Mouse (Mus musculus): ENCODE measurements around the gene Arpc1a. TPM values are rescaled to one million over a fixed set of nuclear protein-coding genes. Genes with fewer than 3 reads are reported as not detected.

Gene Arpc1a
- polyA plus RNA-seq, 1 experiment = 135 TPM

DNA sequence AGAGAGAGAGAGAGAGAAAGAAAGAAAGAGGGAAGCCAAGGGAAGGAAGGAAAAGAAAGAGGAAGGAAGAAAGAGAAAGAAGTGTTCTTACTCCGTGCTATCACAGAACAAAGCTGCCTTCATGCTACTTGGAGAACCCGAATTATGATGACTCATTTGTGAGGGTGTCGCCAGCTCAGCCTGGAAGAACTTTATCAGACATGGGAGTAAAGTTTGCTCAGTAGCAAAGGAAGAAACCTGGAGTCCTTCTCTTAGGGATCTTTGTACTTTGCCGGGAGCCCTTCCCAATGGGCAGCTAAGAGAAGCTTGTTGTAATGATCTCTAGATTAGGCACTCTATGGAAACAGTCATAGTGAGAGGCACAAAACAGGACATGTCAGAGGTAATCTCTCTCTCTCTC, 19.1 kb downstream of the Arpc1a start:
- TF ChIP-seq CTCF (IDR thresholded peaks at IDR 0.05; ENCODE audit: insufficient read depth, low read length) (no peak), POLR2A (IDR thresholded peaks at IDR 0.05; ENCODE audit: borderline replicate concordance, extremely low read depth, low read depth, low read length) (no peak)
- DNase-seq = no peak
- WGBS = 78% methylated on average over 4 of the region's 4 CpGs
- Histone ChIP-seq H3K4me3 (replicated peaks; ENCODE audit: extremely low read depth, low read depth, low read length) (no peak overlapping the region), H3K4me1 (ENCODE audit: control insufficient read depth, insufficient read depth, low read length) (no peaks in the 10 kb centered on the region)

DNA sequence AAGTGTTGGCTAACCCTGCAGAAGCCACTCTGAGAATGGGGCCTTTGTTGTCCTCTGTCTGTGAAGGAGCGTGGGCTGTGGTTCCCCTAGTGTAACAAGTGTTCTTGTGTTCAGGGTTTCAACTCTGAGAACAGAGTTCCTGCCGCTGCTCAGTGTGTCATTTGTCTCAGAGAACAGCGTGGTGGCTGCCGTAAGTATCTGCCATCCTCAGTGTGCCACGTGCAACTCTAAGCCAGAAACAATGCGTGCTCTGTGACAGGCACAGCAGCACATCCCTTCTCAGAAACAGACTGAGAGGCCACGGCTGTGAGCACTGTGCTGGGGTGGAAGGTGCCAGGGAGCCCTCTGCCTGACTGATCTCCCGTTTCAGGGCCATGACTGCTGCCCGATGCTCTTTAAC, 20.7 kb downstream of the Arpc1a start:
- 86% methylated on average over 9 of the region's 9 CpGs for WGBS
- Histone ChIP-seq H3K4me3 (replicated peaks; ENCODE audit: extremely low read depth, low read depth, low read length) (no peak overlapping the region), H3K4me1 (ENCODE audit: control insufficient read depth, insufficient read depth, low read length) (no peaks in the 10 kb centered on the region)
- no peak for TF ChIP-seq CTCF (IDR thresholded peaks at IDR 0.05; ENCODE audit: insufficient read depth, low read length)
- no peak for TF ChIP-seq POLR2A (IDR thresholded peaks at IDR 0.05; ENCODE audit: borderline replicate concordance, extremely low read depth, low read depth, low read length)
- no peak for DNase-seq

DNA sequence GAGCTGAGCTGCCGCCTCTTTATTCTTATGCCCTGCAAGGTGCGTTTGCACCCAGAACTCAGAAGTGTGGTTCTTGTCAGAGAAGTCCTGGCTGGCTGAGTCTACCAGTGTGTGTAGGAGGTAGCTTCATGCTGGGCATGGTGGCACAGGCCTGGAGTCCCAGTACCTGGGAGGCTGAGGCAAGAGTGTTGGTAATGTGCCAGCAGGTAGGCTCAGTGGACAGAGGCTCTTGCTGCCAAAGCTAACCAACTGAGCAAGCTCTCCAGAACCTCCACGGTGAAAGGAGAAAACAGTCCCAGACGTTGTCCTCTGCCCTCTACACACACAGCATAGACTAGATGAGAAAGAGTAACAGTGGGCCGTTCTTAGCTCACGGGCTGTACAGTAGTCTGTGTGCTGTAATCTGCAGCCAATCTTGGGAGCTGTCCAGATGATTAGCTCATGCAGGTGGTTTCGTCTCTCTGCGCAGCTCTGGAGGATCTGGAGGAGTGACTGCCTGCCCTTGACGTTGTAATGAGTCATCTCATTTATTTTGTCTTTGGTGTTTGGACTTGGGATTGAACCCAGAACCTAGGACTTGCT, 22.2 kb downstream of the Arpc1a start:
- 79% methylated on average over 9 of the region's 9 CpGs for WGBS
- DNase-seq = no peak
- no peak for TF ChIP-seq POLR2A (IDR thresholded peaks at IDR 0.05; ENCODE audit: borderline replicate concordance, extremely low read depth, low read depth, low read length)
- no peak for TF ChIP-seq CTCF (IDR thresholded peaks at IDR 0.05; ENCODE audit: insufficient read depth, low read length)

DNA sequence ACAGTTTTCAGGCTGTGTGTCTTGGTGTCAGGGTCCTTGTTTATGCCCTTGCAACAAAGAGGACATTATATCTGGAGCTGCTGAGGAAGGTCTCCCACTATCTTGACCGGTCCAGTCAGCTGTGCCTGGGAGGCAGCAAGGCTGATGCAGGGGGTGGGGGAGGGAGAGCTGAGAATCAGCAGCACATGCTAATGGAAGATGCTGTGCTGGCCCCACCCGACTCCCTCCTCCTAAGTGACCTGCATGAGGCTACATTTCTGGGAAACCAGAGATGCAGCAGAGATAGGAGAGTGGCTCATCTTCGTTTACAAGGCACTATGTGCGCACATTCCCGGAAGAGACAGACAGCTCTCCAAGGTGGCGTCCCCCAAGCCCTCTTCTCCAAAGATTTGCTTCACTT, 26.8 kb downstream of the Arpc1a start:
- no peak for DNase-seq
- no peak overlapping the region for H3K4me3 ChIP-seq (replicated peaks; ENCODE audit: extremely low read depth, low read depth, low read length)
- no peaks in the 10 kb centered on the region for H3K4me1 ChIP-seq (ENCODE audit: control insufficient read depth, insufficient read depth, low read length)
- 85% methylated on average over 6 of the region's 6 CpGs for WGBS
- TF ChIP-seq CTCF (IDR thresholded peaks at IDR 0.05; ENCODE audit: insufficient read depth, low read length) (no peak), POLR2A (IDR thresholded peaks at IDR 0.05; ENCODE audit: borderline replicate concordance, extremely low read depth, low read depth, low read length) (no peak)

More for the DNA sequence above, 22.2 kb downstream of the Arpc1a start:
- no peaks in the 10 kb centered on the region for H3K4me1 ChIP-seq (ENCODE audit: control insufficient read depth, insufficient read depth, low read length)
- H3K4me3 ChIP-seq (replicated peaks; ENCODE audit: extremely low read depth, low read depth, low read length) = no peak overlapping the region

DNA sequence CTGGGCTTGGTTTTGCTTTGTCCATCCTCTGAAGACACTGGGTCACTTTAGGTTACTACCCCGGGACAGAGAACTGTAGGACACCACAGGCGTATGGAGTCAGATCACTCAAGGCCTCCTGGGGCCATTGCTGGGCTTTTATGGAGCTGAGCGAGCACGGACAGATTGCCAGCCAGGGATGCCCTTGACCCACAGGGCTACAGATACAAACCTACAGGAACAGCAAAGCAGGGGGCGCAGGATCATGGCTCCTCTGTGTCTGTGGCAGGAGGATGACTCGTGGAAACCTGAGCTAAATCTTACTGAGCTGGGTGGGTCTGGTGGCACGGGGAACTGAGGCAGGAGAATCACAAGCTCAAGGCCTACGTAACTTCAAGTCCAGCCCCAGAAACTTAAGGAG, 28.9 kb downstream of the Arpc1a start:
- no peak for DNase-seq
- 86% methylated on average over 8 of the region's 8 CpGs for WGBS
- TF ChIP-seq POLR2A (IDR thresholded peaks at IDR 0.05; ENCODE audit: borderline replicate concordance, extremely low read depth, low read depth, low read length) (no peak), CTCF (IDR thresholded peaks at IDR 0.05; ENCODE audit: insufficient read depth, low read length) (no peak)
- H3K4me3 ChIP-seq (replicated peaks; ENCODE audit: extremely low read depth, low read depth, low read length) = no peak overlapping the region
- H3K4me1 ChIP-seq (ENCODE audit: control insufficient read depth, insufficient read depth, low read length) = peaks cover 9% of the 10 kb centered on the region

DNA sequence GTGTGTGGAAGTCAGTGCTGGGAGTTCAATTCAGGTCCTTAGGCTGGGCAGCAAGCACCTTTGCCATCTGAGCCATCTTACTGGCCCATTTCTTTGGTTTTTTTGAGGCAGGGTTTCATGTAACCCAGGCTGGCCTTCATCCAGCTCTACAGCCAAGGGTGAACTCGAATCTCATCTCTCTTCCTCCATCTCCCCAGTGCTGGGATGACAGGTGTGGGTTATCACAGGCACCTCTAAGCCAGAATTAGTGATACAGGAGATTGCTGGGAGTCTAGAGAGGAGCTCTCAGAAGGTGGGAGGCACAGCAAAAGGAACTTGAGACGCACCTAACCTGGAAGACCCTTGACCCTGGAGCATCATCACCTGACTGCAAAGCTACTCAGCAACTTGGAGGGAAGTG, 29.8 kb downstream of the Arpc1a start:
- Histone ChIP-seq H3K4me3 (replicated peaks; ENCODE audit: extremely low read depth, low read depth, low read length) (no peak overlapping the region), H3K4me1 (ENCODE audit: control insufficient read depth, insufficient read depth, low read length) (peaks cover 12% of the 10 kb centered on the region)
- DNase-seq = no peak
- no peak for TF ChIP-seq POLR2A (IDR thresholded peaks at IDR 0.05; ENCODE audit: borderline replicate concordance, extremely low read depth, low read depth, low read length)
- 14% methylated on average over 2 of the region's 2 CpGs for WGBS

DNA sequence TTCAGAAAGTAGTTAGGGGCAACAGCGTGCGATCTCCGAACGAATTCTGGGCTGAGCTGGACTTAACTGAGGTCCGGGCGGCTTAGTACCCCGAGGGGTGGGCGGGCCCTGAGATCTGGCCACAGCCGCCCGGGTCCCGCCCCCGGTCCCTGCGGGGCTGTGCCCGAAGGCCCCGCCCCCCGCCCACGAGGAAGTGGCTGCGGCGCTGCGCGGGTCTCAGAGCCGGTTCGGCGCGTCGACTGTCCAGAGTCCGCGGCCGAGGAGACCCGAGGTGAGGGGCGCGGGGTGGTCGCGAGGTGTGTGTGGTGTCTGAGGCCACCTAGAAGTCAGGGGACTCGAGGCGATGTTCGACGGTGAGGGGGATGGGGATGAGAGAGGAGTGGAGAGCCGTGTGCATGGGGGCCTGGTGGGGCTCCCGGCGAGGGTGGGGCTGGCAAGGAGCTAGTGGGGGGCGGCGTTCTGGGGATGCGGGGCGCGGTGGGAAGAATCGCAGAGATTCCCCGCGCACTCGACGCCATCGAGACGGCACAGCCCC, 30.5 kb downstream of the Arpc1a start, which contains the start of gene Arpc1b:
TSS of gene Arpc1b (plus strand) at position 145 of the 535 bp plus-strand sequence.
- Histone ChIP-seq H3K4me1 (ENCODE audit: control insufficient read depth, insufficient read depth, low read length) (peaks cover 14% of the 10 kb centered on the region), H3K4me3 (replicated peaks; ENCODE audit: extremely low read depth, low read depth, low read length) (peak within 1 kb of the TSS; percentile 86)
- TF ChIP-seq POLR2A (IDR thresholded peaks at IDR 0.05; ENCODE audit: borderline replicate concordance, extremely low read depth, low read depth, low read length) = peak; percentile 72
- no peak for TF ChIP-seq CTCF (IDR thresholded peaks at IDR 0.05; ENCODE audit: insufficient read depth, low read length)
- DNase-seq = peak; percentile 73
- WGBS = under 1% methylated on average over 33 of the region's 53 CpGs

DNA sequence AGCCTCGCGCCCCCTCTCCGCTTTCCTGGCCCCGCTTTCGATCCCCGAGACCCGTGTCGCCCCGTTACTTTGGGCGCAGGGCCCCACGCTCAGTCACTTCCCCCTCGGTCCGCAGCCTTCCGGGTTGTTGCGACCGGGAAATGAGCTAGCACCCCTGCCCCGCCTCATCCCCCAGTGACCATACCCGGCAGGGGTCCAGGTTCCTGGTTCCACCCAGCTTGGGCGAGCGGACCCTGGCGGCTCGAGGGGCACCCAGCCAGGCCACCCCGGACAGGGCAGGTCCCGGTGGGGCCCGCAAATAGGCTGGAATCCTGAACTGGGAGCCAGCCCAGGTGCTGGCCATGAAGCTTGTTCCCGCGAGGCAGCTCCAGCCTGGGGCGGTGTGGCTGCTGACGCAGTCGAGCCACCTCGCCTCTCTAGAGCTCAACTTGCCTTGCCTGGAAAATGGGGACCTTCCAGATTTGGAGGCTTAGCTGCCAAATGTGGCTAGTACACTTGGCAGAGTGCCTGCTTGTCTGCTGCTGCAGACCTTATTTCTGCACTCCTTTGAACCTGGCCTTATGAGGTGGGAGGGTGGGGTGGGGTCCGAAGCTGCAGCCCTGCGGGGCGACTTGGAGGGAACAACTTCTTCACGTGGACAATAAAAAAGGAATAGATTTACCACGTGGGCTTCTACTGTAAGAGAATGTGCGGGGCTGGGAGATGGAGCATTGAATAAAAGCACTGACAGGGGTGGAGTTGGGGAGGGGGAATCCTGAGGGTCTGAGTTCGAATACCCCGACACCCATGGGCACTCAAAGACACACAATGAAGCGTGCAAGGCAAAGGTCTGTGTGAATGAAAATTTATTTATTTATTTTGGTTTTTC, 31.2 kb downstream of the Arpc1a start:
- peak; percentile 41; the same call in 1 of the 2 replicates for TF ChIP-seq POLR2A (IDR thresholded peaks at IDR 0.05; ENCODE audit: borderline replicate concordance, extremely low read depth, low read depth, low read length)
- TF ChIP-seq CTCF (IDR thresholded peaks at IDR 0.05; ENCODE audit: insufficient read depth, low read length) = no peak
- Histone ChIP-seq H3K4me1 (ENCODE audit: control insufficient read depth, insufficient read depth, low read length) (peaks cover 14% of the 10 kb centered on the region), H3K4me3 (replicated peaks; ENCODE audit: extremely low read depth, low read depth, low read length) (peak overlapping the region; percentile 86)
- 10% methylated on average over 39 of the region's 40 CpGs for WGBS
- peak; percentile 74 for DNase-seq

DNA sequence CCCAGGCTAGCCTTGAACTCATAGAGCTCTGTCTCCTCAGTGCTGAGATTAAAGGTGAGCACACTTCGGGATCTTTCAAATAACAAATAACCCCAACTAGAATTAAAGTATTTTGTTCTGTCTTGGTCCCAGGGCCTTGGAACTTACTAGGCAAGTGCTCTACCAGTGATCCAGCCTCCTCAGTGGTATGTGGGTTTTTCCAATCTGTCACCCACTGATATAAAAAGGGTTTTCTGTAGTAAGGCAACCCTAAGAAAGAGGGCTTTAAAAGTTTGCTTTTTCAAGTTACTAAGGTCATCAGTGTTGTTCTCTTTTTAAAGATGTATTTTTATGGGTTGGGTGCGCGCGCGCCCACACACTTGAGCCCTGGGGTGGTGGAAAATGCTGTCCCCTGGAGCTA, 32.1 kb downstream of the Arpc1a start:
- WGBS = 66% methylated on average over 5 of the region's 5 CpGs
- no peak overlapping the region for H3K4me3 ChIP-seq (replicated peaks; ENCODE audit: extremely low read depth, low read depth, low read length)

More for the DNA sequence above, 32.1 kb downstream of the Arpc1a start:
- peaks cover 14% of the 10 kb centered on the region for H3K4me1 ChIP-seq (ENCODE audit: control insufficient read depth, insufficient read depth, low read length)
- DNase-seq = no peak
- TF ChIP-seq POLR2A (IDR thresholded peaks at IDR 0.05; ENCODE audit: borderline replicate concordance, extremely low read depth, low read depth, low read length) (no peak), CTCF (IDR thresholded peaks at IDR 0.05; ENCODE audit: insufficient read depth, low read length) (no peak)

All from lung, adult 2 months (tissue).